Mouse (Mus musculus) heart, postnatal 0 days (tissue): Measurements from ENCODE around the gene Slc25a33.

ENCODE experiments used
- CTCF ChIP-seq: IDR thresholded peaks from 2 replicates; pipeline ENCODE4 v1.5.1; 2016; ENCODE audit warnings: antibody characterized with exemption, control low read depth, low read depth
- EP300 ChIP-seq: IDR thresholded peaks from 2 replicates; pipeline ENCODE4 v1.6.1; 2016; ENCODE audit warnings: antibody characterized with exemption, low read depth

GRCm38 (mm10) chr4:149782975-149783374, 8.9 kb upstream of the Slc25a33 start:
- TF ChIP-seq EP300 (no peak), CTCF (no peak)
